Mouse (Mus musculus) kidney, adult 18-20 months (tissue): ENCODE measurements around the gene Eef1akmt2.
A peak's percentile ranks its signal among the peaks of the same experiment; 100 is the strongest.

Experiments used
- DNase-seq: peaks from one replicate; pipeline ENCODE4 v3.0.0; 2021

The Eef1akmt2 gene

DNA sequence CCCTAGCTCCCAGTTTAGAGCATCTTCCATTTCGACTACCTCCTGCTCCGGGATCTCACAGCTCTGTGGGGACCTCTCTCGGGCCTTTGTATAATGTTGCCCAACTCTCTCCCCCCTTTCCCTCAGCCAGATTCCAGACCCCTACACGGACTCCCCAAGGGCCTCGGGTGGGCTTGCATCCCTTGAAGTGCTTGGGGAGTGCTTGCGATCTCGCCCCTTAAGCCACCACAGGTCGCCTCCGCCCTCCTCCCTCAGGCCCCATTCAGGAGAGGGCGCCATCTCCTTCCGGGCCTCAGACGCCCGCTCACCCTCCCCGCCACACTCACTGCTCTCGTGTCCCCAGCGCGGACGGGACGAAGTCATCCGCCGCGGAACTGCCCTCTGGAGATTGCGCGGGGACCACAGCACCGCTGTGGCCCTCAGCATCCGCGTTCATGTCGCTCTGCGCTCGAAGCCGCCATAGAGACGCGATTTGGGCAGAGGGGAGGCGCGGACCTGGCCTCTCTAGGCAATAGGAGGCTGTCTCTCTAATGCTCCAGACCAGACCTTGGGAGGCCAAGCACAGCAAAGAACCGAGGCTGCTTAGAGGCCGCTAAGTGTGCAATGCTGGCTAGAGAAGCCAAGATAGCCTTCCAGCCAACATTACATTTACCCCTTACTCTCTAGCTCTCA lies at the start of gene Eef1akmt2:
Gene Eef1akmt2, minus strand, starts transcription at position 501 of the 672 bp plus-strand sequence.
- DNase-seq = peak; percentile 89

DNA sequence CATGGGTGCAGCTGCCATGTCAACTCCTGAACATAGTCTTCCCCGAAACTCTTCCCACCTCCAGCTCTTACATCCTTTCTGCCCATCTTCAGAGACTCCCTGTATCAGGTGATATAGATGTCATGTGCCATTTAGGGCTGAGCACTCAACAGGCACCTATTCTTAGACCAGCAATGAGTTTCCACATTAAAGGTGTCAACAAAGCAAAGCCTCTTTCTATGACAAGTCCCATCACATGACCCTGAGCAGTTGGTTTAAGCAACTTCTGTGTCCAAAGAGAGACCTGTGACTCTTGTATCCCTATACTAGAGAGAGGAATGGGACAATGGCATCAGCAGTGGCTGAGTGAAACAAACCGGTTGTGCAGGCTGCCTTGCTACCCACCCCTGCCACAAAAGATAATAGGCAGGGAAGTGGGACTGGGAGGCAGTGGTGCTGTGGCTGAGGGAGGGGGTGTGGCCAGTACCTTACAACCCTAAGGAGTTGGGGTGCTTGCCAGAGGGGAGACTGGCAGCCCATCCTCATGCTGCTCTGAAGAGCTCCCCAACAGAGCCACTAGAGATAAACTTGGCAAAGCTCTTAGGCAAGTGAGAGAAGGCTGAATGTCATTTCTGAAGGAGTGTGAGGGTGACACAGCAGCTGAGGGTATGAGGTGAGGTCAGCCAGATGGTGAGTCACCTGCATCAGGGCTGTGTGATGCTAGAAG lies 48.5 kb upstream of the Eef1akmt2 start:
- DNase-seq = no peak

DNA sequence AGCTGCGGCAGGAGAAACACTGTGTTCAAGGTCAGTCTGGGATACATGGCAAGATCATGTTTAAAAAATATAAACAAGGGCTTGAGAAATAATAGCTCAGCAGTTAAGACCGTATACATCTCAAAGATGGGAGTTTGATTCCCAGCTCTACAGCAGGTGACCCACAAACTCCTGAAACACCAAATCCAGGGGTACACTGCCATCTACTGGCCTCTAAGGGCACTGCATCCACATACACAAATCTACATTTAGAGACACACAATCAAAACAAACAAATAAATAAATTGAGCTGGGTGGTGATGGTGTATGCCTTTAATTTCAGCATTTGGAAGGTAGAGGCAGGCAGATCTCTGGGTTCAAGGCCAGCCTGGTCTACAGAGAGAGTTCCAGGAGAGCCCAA lies 45.8 kb upstream of the Eef1akmt2 start:
- no peak for DNase-seq

DNA sequence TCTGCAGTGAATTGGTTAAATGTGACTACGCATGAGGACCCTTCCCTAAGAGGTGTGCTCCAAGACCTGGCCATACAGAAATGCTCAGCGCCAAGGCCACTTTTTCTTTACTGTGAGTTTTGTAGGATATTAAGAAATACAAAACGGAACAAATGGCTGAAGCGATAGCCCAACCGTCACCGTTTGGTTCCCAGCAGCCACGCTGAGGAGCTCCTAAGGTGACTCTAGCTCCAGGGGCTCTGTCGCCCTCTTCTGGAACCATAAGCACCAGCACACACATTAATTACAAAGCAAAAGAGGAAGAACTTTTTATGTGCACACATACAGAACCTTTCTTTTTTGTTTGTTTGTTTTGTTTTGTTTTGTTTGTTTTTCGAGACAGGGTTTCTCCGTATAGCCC lies 44.8 kb upstream of the Eef1akmt2 start:
- DNase-seq = no peak

DNA sequence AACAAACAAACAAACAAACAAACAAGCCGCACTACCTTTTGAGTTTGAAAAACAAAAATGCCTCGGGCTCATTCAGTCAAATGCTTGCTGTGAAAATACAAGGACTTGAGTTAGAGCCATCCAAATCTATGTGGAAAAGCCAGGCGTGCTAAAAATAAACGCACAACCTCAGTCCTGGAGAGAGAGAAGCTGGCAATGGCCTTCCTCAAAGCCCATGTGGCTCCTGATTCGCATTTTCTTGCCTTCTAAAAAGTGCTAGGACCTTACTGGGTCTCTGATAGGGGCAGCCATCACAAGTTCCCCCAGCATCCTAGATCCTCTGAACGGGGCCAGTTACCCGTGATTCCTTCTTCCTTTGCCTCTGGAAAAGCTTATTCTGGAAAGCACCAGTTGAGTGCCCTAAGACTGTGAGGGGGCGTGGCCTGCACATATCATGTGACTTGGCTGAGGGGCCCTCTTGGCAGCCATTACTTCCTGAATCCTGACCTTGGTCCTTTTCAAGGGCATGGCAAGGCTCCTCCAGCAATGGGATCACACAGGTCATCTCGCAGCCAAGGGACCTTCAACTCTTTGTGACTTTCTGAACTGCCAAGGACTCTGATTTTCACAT lies 43.8 kb upstream of the Eef1akmt2 start:
- DNase-seq = peak; percentile 51

DNA sequence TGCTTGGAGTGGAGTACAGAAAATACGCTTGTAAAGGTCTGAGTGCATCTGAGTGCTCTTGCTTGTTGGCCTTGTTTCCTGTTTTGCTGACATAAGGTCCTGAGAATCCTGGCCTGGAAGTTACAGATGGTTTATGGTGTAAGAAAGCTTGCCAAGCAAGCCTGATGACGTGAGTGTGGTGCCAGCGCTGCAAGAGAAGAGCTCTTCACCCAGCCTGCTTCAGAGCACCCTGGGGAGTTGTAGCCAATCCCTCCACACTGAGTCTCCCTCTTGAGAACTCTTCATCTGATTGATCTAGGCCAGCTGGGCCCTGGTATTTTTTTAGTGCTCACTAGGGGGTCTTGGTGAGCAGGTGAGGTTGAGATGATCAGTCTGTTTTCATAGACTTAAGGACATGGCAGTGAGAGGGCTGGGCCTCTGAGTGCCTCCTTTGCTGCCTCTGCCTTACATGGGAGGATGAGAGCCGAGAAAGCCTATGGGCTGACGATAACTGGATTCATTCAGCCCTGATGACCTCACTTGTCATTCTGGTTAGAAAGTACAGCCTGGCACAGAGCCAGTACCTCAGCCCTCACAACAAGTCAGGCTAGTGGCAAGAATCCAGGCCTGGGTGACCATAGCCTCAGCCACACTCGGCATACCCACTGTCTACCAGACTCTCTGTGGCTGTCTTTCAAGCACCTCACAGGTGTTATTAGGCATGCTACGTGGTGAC lies 42.5 kb upstream of the Eef1akmt2 start:
- DNase-seq = no peak

DNA sequence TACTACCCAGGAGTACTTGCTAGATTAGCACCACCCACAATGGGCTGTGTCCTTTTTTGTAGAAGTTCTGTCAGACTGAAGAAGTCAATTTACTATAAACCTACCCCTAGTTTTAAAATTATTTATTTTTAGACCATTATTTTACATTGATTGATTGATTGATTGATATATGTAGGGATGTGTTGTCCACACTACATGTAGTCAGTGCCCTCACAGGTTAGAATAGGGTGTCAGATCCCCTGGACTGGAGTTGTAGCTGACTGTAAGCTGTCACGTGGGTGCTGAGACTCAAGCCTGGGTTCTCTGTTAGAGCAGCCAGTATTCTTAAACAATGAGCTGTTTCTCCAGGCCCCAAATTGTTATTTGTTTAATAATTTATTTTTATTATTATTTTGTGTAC lies 40.9 kb upstream of the Eef1akmt2 start:
- DNase-seq = no peak

DNA sequence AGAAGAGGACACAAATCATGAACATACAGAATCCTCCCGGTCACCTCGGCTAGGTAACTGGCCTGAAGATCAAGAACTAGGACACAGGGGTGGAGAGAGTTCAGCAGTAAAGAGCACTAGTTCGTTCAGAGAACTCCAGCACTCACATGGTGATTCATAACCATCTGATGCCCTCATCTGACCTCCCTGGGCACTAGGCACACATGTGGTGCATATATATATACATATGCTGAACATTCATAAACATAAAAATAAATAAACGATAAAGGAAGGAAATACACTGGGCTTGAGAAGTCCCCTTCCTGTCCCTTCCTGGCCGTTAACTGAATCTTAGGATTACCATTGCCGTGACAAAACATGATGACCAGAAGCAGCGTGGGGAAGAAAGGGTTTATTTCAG lies 40.3 kb upstream of the Eef1akmt2 start:
- DNase-seq = no peak

DNA sequence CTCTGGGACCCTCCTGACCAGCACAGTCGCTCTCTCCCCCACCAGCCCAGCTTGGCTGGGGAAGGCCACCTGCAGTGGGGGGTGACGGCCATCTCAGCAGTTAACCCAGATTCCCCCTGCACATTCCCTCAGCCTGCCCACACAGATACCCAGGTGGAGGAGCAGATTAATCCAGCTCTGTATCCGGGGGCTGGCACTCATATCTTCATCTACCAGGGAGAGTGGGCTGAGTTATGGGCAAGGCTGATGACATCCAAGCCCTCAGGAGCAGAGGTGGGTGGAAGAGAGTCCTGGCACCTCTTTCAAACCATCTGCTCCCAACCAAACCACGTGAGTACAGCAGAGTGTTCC lies 39.8 kb upstream of the Eef1akmt2 start:
- DNase-seq = no peak

DNA sequence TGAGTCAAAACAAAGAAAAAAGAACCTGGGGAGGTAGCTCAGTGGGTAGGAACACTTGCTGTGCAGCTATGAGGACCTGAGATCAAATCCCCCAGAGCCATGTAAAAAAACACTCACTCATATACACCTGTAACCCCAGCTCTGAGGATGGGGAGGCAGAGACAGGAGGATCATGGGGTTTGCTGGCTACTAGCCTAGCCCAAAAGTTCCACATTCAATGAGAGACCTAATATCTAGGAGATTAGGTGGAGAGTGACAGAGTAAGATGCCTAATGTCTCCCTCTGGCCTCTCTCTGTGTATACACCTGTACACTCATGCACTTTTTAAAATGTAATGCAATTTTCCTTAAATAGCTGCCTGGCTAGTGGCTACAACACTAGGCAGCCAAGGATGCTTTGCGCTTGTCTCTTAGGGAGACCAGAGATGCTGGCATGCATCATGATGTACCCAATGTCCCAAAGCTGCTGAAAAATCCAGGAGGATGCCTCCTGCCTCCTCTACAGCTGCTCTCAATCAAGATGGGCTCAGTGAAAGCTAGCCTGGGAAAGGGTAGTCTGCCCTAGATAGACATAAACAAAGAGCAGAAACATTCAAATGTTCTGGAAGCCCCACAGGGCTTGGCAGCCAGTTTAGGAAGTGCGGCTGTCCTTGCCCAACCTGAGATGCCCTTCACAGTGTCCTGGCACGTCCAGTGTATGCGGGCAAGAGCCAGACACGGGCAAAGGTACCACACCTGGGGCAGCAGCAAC lies 39.3 kb upstream of the Eef1akmt2 start:
- DNase-seq = peak; percentile 43

DNA sequence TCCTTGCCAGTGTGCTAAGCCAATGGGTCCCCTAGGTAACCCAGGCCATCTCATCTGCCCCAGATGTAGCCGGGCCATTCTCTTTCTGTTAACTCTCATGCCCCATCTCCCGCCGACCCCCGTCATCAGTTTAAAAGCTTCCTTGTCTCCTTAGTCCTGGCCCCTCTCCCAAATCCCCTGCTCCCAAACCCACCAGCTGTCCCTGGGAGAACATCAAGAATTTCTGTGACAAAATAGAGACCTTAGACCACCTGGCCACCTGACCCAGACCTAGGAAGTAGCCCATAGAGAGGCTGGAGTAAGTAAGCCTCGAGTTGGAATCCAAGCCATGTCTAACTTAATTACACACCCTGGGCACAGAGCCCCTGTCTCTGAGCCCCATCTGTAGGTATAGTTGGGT lies 37.7 kb upstream of the Eef1akmt2 start:
- DNase-seq = no peak

DNA sequence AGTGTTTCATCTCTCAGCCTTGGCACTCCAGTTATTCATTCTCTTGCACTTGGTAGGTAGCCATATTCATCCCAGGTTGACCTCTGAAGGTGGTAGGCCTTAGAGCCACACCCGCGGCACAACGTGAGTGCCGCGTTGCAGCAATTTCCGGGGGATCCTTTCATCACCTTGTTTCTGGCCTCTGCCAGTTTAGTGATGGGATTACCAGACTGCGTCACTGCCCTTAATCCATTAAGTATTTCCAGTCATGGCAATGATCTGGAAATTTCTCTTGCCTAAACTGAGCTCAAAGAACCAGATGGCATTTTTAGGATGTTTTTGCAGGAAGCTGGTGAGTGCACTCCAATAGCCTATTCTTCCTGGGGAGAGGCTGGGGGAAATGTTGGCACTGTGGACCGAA lies 37.2 kb upstream of the Eef1akmt2 start:
- no peak for DNase-seq

DNA sequence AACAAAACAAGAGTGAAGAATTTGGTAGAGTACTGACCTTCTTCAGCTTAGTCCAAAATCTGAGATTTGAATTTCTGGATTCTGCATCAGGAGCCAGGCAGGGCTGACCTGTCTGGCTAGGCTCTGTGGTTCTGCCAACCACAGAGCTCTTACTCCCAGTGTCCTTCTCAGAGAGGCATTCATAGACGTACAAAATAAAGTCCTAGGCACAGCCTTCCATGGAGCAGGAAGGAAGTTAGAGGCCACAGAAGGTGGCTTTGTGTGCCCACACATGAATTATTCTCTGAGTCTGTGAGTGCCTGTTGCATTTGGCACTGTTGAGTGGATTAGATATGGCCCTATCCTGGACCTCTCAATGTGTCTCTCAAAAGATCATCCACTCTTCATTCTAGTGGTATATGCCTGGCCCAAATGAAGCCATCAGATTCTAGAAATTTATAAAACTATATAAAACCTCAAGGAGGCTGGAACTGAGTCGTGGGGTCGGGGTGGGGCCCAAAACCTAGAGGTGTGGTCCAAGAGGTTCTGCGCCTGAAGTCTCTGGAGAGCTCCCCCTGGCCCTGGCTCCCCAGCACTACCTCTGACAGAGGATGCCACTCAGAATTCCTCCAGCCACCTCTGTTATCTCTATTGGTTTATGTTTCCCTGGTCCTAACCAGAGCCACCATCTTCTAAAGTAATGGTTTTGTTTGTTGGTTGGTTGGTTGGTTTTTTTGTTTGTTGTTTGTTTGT lies 36.2 kb upstream of the Eef1akmt2 start:
- DNase-seq = no peak

DNA sequence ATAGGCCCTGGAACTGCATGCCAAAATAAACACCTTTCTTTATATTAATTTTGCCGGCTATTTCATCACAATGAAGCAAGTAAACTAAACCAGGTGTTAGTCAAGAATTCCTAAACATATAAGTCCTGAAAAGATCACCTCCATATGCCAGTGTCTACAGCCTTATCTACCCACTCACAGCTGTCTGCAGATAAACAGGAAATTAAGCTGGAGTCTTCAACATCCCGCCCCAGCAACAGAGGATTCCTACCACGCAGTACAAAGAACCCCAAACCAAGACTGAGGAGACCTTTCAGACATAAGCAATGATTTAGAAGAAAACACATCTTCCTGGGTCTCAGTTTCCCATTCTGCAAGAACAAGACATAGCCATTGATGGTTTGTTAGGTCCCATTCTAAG lies 35.6 kb upstream of the Eef1akmt2 start:
- DNase-seq = no peak

DNA sequence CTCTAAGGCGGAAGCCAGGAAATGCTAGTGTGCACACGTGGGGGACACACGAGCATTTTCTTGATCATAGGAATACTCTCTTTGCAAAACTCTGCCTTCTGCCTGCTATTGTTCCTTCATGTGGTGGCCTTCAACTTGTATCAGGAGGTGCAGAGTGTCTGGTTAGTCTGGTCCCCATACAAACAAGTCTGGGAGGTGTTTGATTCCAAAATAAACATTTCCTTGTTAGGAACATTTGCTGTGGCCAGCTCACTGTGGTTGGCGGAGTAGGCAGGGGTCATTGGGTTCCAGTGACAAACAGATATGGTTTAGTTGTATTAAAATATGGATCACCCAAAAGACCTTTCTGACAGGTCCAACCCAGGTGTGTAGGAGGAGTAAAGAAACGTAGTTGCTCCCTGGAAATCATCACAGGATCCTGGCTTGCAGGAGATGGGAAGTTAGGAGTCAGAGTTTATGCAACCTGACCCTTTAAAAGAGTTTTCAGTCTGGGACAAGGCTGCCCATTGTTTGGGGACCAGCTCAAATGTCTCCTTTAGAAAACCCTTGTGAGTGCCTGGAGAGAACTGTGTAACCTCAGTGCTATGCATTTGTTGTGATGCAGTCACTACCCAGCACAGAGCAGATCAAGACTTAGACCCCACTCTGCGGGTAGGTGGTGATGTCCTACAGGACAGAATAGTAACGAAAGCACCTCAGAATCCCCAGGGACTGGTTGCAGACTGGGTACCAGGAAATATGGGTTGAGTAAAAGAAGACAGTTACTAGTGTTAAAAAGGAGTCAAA lies 34.7 kb upstream of the Eef1akmt2 start:
- DNase-seq = no peak

DNA sequence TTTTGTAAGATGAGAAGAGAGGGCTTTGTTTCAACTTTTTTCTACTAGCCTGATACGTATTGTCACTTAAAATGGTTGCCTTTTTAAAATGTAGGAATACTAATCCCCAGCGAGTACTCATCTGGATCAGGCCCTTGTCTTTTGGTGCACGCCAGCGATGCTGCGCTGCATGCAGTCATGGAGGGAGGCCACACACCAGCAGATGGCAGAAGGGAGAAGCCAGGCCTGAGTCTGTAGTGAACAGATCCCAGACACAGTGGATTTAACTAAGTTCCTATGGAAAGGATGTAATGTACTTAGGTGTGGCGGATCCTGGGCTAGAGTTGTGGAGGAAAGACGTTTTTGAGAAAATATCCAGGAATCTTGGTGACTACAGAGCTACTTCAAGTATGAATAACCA lies 31.6 kb upstream of the Eef1akmt2 start:
- DNase-seq = no peak

DNA sequence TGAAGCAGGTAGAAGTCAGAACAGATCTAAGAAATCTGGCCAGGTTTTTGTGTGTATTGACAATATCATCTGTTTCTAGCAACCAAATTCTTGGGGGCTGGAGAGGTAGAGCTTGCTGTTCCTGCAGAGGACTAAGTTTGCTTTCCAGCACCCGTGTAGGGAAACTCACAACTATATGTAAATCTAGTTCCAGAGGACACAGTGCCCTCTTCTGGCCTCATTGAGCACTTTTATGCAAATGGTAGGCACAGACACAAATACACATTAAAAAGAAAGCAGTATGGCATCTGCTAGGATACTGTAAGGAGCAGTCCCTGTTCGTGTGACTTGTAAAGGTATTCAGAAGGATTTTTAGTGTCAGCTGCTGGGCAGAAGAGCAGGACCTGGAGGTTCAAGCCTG lies 29.9 kb upstream of the Eef1akmt2 start:
- DNase-seq = no peak

DNA sequence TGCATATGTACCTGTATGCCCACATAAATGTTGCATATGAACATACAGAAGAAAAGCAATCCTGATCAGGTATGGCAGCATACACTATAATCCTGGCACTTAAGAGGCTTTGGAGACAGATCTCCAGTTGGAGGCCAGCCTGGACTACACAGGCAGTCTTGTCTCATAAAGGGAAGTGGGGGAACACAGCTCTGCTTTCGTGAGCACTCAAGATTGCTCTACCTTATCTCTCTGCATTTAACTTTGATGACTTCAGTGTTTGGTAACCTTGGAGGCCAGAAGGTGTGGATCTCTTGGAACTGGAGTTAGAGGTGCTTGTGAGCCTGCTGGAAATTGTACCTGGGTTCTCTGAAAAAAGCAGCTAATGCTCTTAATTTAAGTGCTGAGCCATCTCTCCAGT lies 27.8 kb upstream of the Eef1akmt2 start:
- DNase-seq = no peak

DNA sequence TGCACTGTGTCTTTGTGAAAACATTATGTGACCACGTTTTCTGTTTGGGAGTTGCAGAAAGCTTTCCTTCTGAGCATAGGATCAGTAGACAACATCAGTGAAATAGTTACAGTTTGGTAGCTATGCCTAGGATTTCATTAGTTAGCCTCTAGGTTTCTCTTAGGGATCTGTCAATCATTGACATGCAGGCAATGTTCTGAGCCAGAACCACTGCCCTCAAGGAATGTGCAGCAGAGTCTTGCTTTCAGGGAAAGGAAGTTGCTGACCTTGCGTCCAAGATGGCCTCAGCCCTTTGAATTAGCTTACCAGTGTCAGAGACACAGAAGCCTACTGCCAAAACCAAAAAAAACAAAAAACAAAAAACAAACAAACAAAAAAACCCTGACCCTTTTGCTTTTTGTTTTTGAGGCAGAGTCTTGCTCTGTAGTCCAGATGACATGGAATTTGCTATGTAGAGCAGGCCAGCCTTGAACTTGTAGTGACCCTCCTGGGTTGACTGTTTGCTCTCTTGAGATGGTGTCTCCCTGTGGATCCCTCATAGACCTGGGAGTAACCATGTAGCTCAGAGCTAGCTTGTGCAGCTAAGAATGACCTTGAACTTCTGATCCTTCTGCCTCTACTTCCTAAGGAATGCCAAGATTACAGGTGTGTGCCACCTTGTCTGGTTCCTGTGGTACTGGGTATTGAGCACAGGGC lies 23.1 kb upstream of the Eef1akmt2 start:
- peak; percentile 56 for DNase-seq

DNA sequence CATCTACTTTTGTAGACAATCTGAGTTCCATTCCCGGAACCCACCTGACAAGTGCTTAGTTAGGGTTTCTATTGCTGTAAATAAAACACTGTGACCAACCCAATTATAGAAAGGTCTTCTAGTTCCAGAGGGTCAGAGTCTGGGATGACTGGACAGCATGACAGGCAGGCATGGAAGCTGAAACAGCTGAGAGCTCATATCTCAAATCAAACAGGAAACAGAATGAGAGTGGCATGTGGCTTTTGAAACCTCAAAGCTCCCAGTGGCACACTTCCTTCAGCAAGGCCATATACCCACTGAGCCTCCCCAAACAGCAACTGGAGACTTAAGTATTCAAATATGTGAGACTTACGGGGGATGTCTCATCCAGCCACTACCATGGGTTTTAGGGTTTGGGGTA lies 20.6 kb upstream of the Eef1akmt2 start:
- no peak for DNase-seq

DNA sequence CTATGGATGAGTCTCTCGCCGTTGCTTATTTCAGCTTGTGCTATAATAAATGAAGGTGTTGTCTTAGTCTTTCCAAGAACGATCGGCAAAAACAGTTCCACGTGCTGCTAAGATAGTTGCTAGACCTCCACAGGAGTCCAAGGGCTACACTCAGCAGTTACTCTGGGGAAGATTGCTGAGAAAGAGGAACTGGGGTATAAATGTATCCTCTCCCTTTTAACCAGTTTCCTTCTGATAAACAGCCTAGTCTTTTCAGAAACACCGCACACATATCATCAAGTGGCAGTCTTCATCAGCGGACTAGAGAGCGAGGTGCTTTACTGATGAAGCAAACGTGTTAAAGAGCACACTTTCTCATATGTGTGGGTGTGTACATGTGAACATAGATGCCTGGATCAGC lies 13.8 kb upstream of the Eef1akmt2 start:
- DNase-seq = no peak
